Mouse (Mus musculus) spleen, adult 2 months (tissue): ENCODE measurements around the gene Car10.

Experiments used
- CTCF ChIP-seq: fragments of 200-500 bp; IDR thresholded peaks from 2 replicates; pipeline ENCODE4 v1.5.1; 2011; ENCODE audit warnings: mild to moderate bottlenecking, inconsistent platforms; ENCODE audit not compliant: insufficient read depth, insufficient read length, insufficient replicate concordance; ENCODE audit errors: extremely low read depth
- POLR2A ChIP-seq: fragments of 200-500 bp; IDR thresholded peaks from 2 replicates; pipeline ENCODE4 v1.6.1; 2011; ENCODE audit warnings: low read depth, low read length, inconsistent platforms

DNA sequence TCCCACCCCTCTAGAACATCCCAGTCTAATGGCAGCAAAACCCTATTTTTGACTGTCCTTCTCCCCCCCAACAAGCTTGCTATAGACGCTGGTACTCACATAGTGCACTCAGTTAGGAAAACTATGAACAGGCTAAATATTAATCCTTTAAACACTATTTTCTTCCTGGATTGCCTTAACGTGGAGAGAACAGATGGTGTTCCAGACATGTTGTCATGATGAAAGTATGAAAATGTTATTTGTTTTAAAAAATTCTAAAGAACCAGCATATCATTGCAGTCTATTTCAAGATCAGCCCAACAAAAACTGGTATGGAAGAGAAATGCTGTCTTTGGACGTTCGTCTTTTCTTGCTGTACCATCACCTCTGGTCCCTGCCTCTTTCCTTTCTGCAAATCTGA lies 368.4 kb downstream of the Car10 start:
- no peak for TF ChIP-seq CTCF
- TF ChIP-seq POLR2A = no peak
